Mouse (Mus musculus) left cerebral cortex, adult 8-10 months (tissue): Measurements from ENCODE around the gene Pcbp2. TPM values are rescaled to one million over a fixed set of nuclear protein-coding genes. Genes with fewer than 3 reads are reported as not detected.

Source experiments
- DNase-seq, 2 experiments: peaks; one replicate each; pipeline ENCODE4 v3.0.0; 2022; ENCODE audit warnings: low spot score in 2 of 2
- total RNA-seq, 4 experiments: library from RNA; stranded (reverse); gene quantifications; 2 replicates each; pipeline ENCODE4 v1.2.4; 2022

Gene Pcbp2
- total RNA-seq, result 100 to 1,000 TPM; 481 to 511 (median 488) TPM

DNA sequence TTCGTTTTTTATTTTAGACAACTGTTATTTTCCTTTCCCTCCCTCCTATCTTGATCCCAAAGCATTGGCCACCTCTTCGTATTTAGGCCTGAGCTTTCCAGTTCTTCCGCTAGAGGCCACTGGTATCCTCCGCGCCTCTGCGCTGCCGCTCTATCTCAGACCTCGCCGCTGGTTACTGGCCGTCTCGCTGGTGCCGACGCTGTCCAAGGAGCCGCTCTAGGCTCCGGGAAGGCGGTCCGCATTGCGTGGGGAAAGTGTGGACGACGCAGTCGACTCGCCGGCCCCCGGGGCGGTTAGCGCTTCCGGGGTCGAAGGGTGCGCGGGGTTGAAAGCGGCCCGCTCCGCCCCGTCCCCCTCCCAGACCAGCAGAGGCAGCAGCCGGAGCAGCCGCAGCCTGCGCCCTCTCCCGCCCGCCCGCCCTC is at the start of gene Pcbp2:
Pcbp2 (plus strand) TSS at position 357 of the 422 bp plus-strand sequence.
- DNase-seq, result peak; percentile 80 to 96

DNA sequence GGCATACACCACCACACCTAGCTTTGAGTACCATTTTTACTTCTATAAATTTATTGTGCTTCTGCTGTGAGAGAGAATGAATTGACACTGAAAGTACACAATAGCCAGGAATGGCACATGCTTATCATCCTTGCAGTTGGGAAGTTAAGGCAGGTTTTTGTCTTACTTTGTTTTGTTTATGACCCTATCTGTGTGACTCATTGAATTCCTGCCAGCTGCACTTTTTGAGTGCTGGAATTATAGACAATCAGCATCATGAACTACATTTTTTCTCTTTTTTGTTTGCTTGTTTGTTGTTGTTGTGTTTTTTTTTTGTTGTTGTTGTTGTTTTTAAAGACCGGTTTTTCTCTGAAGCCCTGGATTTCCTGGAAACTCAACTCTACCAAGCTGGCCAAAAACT is 49.4 kb upstream of the Pcbp2 start:
- DNase-seq, result no peak

GRCm38 (mm10) chr15:102421437-102421836 is 48.9 kb upstream of the Pcbp2 start:
- DNase-seq, result no peak

DNA sequence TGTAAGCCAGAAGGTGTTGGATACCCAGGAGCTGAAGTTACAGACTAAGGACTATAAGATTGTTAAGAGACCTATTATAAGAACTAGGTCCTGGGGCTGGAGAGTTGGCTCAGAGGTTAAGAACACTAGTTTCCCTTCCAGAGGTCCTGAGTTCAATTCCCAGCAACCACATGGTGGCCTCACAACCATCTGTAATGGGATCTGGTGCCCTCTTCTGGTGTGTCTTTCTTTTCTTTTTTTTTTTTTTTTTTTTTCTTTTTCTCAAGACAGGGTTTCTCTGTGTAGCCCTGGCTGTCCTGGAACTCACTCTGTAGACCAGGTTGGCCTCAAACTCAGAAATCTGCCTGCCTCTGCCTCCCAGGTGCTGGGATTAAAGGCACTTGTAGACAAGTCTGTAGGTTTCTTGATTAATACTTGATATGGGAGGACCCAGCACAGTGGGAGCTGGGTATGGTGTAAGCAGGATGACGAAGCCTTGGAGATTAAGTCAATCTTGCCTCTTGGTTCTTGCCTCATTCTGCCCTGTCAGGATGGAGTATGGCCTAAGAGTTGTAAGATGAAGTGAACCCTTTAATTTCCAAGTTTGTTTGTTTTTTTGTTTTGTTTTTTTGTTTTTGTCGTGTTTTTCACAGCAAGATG is 46.6 kb upstream of the Pcbp2 start:
- no peak for DNase-seq

- no peak for DNase-seq
Measured at GRCm38 (mm10) chr15:102424657-102425056, 45.7 kb upstream of the Pcbp2 start.

GRCm38 (mm10) chr15:102426963-102427362 is 43.4 kb upstream of the Pcbp2 start:
- no peak for DNase-seq

GRCm38 (mm10) chr15:102432046-102432445 is 38.3 kb upstream of the Pcbp2 start:
- DNase-seq, result no peak

DNA sequence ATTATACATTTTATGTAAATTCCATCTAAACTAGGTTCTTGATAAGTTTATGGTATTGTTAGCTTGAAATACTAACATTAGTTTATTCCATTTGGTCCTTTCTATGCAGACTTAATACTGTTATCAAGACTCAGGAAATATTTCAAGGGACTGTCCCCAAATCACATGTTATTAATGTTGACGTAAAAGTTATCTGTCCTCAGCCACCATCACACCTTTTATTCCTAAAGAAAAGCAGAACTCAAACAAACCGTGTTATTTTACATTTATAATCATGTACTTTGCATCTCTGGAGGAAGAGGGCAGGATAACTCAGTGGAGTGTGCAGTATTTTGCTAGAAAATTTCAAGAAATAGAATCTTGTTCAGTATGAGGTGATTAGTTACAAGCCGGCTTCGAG is 37.2 kb upstream of the Pcbp2 start:
- no peak for DNase-seq

GRCm38 (mm10) chr15:102442490-102442889 is 27.8 kb upstream of the Pcbp2 start:
- peak; percentile 54 to 84 for DNase-seq

DNA sequence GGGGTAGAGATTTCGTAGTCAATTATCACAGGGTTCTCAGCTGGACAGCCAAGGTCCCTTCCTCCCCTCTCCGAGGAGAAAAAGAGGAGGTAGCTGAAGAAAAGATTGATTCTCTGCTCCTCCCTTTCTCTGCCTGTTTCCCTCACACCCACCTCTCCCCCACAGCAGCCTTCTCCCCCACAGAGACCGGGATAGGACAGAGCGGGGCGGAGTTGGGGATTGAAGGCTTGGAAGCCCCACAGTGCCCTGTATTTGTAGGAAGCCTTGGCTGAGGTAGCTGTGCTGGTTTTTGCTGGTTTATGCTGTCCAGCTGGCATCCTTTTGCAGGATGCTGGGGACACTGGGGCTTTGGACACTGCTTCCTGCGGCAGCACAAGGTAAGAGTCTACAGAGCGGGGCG is 25.2 kb upstream of the Pcbp2 start, which contains the start of gene Amhr2:
Amhr2 (plus strand) TSS at position 222 of the 400 bp plus-strand sequence.
- DNase-seq, result no peak

DNA sequence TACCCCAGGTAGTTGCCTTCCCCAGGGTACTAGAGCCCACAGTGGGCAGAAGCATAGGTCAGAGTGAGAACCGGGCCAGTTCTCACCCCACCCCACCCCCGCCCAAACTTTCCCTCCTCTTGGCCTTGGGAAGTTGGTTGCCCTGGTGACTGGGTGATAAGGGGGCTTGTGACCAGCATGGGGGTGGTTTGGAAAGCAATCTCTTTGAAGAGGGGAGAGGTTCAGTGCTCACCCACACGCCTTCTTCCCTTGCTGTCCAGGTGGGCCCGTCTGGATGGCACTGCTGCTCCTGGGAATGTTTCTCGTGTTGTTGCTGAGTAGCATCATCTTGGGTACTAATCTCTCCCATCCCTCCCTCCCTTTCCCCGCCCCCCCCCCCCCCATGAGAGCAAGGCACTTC is 23.9 kb upstream of the Pcbp2 start:
- no peak for DNase-seq

GRCm38 (mm10) chr15:102449366-102449765 is 21.0 kb upstream of the Pcbp2 start:
- DNase-seq, result no peak

GRCm38 (mm10) chr15:102450928-102451327 is 19.4 kb upstream of the Pcbp2 start:
- DNase-seq, result no peak

DNA sequence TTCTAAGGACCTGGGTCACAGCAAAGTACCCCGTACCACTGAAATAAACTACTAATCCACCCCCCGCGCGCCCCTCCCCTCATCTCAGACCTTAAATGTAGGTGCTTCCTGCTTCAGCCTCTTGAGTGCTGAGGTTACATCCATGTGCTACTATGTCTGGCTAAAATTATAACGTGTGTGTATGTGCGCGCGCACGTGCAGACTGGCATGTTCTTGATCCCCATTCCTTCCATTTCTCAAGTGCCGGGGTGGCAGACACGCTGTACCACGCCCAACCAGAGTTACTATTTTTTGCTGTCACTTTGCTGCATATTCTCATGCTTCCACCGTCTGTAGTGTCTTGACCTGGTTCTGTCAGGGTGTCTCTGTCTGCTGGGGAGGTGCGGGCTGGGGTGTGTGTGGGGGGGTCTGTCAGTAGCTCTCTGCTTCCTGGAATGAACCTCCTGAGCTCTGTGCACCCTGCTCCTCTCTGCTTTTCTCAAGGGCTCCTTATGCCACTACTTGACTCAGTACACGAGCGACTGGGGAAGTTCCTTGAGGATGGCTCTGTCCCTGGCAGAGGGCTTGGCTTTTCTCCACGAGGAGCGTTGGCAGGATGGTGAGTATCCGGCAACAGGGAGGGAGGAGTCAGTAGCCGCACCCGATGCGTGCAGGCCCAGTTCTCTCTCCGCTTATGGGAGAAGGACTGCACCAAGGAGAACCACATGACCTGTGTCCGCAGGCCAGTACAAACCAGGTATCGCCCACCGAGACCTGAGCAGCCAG is 18.5 kb upstream of the Pcbp2 start:
- no peak for DNase-seq

GRCm38 (mm10) chr15:102455993-102456392 is 14.3 kb upstream of the Pcbp2 start:
- DNase-seq, result no peak

GRCm38 (mm10) chr15:102458050-102458736 is 12.1 kb upstream of the Pcbp2 start:
- DNase-seq, result no peak

GRCm38 (mm10) chr15:102458904-102459317 is 11.4 kb upstream of the Pcbp2 start, which contains the start of gene Prr13:
Prr13 (plus strand) TSS chr15:102459028.
- peak; percentile 71 to 94 for DNase-seq

- no peak for DNase-seq
Measured at GRCm38 (mm10) chr15:102459381-102459780, 11.0 kb upstream of the Pcbp2 start.

DNA sequence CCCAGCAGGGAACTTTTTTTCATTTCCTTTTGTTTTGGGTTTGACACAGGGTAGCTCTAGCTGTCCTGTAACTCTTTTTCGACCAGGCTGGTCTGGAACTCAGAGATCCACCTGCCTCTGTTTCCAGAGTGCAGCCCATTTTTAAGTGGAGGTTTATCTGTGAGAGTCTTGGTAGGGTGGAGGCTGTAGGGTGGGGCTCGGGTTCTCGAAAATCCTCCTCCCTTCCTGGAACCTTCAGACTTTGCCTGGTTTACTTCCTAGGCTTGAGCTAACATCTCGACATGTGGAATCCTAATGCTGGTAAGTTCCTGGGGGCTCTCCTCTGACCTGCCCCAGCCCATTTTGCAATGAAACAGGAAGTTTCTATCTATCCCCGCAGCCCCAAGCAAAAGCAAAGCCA is 10.5 kb upstream of the Pcbp2 start:
- DNase-seq, result no peak

DNA sequence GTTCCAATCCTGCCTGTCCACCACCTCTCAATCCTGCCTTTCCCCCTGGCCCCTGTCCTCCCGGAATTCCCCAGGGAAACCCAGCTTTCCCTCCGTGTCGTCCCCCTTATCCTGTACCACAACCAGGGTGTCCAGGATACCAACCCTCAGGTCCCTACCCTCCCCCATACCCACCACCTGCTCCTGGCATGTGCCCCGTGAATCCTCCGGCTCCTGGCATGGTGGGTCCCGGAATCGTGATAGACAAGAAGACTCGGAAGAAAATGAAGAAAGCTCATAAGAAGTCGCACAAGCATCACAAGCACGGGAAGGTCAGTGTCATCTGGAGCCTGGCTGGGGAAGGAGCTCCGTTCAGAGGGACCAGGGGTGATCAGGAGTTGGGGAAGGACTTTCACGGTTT is 9.9 kb upstream of the Pcbp2 start:
- DNase-seq, result no peak

DNA sequence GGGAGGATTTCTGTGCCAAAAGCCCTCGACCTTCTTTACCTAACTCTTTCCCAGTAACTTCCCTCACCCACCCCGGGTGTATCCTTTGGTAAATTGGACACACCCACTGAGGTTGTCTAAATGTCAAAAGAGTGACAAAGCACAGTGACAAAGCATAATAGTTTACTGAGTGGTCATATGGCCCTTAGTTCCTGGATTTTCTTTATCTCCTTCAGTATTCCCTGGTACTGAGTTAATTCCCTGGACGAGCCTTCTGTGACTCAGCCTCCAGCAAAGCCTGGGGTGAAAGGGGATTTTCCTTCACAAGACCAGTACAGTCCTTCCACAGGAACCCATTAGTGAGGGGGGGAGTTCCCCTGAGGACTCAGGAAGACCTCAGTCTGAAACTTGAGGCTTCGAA is 9.4 kb upstream of the Pcbp2 start:
- no peak for DNase-seq

DNA sequence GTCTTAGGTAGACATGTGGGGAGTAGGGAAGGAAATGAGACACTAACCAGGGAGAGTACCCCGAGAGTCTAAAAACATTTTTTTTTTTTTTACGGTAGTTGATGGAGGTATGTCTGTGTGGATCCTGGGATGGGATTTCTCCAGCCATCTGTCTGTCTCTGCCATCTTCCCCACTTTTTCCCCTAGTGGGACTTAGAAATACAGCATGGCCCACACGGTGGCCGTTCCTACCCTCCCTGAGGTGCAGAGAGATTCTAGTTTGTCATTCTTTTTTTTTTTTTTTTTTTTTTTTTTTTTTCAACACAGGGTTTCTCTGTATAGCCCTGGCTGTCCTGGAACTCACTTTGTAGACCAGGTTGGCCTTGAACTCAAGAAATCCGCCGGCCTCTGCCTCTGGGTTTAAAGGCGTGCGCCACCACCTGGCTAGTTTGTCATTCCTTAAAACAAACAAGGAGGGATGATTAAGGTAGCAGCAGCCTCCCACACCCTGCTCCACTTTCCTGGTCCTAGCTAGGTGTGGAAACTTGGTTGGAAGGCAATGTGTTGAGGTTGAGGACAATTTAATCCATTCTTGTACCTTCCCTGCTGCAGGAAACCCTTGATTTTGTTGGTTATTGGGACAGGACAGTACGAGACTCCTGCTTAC is 8.8 kb upstream of the Pcbp2 start:
- no peak for DNase-seq
